Mouse (Mus musculus) olfactory bulb, adult 2 months (tissue): Measurements from ENCODE around the gene Sel1l. TPM values are rescaled to one million over a fixed set of nuclear protein-coding genes. Genes with fewer than 3 reads are reported as not detected.

Experiments used
- H3K27ac ChIP-seq: fragments of 200-500 bp; 2 replicates; pipeline ENCODE4 v1.5.1; 2012; ENCODE audit warnings: low read depth, low read length; ENCODE audit not compliant: insufficient read depth
- H3K4me1 ChIP-seq: fragments of 200-500 bp; 2 replicates; pipeline ENCODE4 v1.6.1; 2012; ENCODE audit warnings: low read length; ENCODE audit not compliant: control insufficient read depth, insufficient read depth
- H3K4me3 ChIP-seq: fragments of 200-500 bp; 2 replicates; pipeline ENCODE4 v1.5.1; 2012; ENCODE audit warnings: mild to moderate bottlenecking, low read depth, low read length, moderate library complexity; ENCODE audit not compliant: insufficient read depth
- CTCF ChIP-seq: fragments of 200-500 bp; IDR thresholded peaks from 2 replicates; pipeline ENCODE4 v1.5.1; 2012; ENCODE audit warnings: low read depth, mild to moderate bottlenecking, low read length, moderate library complexity; ENCODE audit not compliant: insufficient read depth
- POLR2A ChIP-seq: fragments of 200-500 bp; IDR thresholded peaks from 2 replicates; pipeline ENCODE4 v1.6.1; 2012; ENCODE audit warnings: mild to moderate bottlenecking, low read depth, low read length, moderate library complexity; ENCODE audit not compliant: insufficient read depth
- WGBS: fragments of 180-500 bp; shearing (Covaris S2); methylation state at CpG from one replicate; pipeline ENCODE4 v1.1.7; 2018; 5-methylcytosine and 5-hydroxymethylcytosine counted together
- polyA plus RNA-seq: library from polyadenylated mRNA; stranded (reverse); fragments of >200 nt; gene quantifications from 2 replicates; pipeline ENCODE4 v1.2.4, GENCODE M21; 2012; ENCODE audit warnings: low replicate concordance; ENCODE audit not compliant: missing spikeins, insufficient read depth, insufficient read length

Gene Sel1l
- polyA plus RNA-seq, 1 experiment = 256 TPM

DNA sequence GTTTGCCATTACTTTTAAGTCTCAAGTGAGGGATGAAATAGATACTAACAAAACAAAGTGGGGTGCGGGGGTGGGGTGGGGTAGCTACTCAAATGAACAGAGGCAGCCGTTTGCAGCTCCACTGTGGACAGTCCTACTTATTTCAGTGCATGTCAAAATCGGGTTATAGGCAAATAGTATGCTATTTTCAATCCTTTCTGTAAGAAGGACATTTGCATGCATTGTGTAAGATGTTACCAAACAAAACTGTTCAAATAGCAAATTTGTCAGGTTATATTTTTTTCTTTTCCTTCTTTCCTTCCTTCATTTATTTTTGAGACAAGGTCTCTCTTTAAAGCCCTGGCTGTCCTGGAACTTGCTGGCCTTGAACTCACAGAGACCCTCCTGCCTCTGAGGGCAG lies 44.7 kb downstream of the Sel1l start:
- H3K27ac ChIP-seq = no peak overlapping the region
- H3K4me1 ChIP-seq = 0 out of 2 replicates have a peak, but pooled peaks cover 2% of the 10 kb centered on the region
- no peak overlapping the region for H3K4me3 ChIP-seq
- WGBS = 65% methylated on average over 3 of the region's 3 CpGs
- TF ChIP-seq POLR2A (no peak), CTCF (no peak)

DNA sequence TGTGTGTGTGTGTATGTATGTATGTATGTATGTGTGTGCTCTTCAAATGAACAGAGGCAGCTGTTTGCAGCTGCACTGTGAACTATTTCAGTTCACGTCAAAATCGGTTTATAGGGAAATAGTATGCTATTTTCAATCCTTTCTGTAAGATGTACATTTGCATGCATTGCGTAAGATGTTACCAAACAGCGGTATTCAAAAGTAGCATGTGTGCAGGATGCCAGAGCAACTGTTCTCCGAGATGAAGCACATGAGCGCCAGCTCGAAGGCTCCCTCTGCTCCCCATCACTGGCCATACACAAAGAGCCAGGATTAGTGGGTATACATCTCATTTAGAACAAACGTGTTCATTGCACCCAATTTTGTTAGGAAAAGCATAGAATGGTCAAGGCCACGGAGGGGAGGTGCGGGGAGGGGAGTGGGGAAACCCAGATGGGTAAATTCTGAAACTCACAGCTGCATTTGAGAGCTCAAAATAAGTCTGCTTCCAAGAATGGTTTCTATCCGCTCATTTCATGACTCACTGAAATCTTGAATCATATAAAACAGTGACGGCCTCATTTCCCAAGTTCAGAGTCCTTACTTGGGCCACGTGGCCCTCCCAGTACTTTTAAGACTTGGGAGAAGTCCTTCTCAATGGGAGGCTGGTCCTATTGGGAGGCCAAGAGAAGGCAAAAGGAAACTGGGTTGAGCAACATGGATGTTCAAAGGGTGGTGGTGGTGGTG lies 45.6 kb downstream of the Sel1l start:
- H3K4me1 ChIP-seq = 0 out of 2 replicates have a peak, but pooled peaks cover 2% of the 10 kb centered on the region
- 44% methylated on average over 13 of the region's 13 CpGs for WGBS
- H3K27ac ChIP-seq = no peak overlapping the region
- TF ChIP-seq CTCF = no peak
- no peak for TF ChIP-seq POLR2A
- H3K4me3 ChIP-seq = no peak overlapping the region

- no peak overlapping the region for H3K27ac ChIP-seq
- H3K4me3 ChIP-seq = no peak overlapping the region
- 88% methylated on average over 12 of the region's 12 CpGs for WGBS
- TF ChIP-seq POLR2A (no peak), CTCF (no peak)
- H3K4me1 ChIP-seq = 0 out of 2 replicates have a peak, but pooled peaks cover 2% of the 10 kb centered on the region
Measured at GRCm38 (mm10) chr12:91802586-91803206, 46.3 kb downstream of the Sel1l start.

DNA sequence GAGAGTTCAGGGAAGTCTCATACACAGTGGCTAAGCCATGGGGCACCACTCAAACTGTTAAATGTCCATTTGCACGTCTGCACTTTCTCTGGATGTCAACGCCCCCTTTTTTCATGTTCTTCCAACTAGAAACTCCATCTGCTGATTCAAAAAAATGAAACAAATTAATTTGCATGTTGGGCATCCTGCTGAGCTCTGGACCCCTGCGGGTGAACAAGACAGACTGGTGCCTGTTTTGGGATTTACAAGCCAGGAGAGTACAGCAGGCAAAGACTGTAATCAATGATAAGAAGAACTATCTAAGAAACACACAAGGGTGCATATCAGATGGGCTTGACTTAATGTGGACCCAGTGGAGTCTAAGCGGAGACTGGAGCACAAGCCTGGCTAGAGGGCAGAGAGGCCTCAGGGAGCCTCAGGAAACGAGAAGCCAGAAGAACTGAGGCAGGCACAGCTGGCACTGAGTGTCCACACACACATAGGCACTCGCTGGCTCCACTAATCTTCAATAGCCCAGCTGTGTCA lies 48.0 kb downstream of the Sel1l start:
- H3K4me3 ChIP-seq = no peak overlapping the region
- 0 out of 2 replicates have a peak, but pooled peaks cover 2% of the 10 kb centered on the region for H3K4me1 ChIP-seq
- 68% methylated on average over 6 of the region's 6 CpGs for WGBS
- no peak overlapping the region for H3K27ac ChIP-seq
- TF ChIP-seq CTCF (no peak), POLR2A (no peak)

DNA sequence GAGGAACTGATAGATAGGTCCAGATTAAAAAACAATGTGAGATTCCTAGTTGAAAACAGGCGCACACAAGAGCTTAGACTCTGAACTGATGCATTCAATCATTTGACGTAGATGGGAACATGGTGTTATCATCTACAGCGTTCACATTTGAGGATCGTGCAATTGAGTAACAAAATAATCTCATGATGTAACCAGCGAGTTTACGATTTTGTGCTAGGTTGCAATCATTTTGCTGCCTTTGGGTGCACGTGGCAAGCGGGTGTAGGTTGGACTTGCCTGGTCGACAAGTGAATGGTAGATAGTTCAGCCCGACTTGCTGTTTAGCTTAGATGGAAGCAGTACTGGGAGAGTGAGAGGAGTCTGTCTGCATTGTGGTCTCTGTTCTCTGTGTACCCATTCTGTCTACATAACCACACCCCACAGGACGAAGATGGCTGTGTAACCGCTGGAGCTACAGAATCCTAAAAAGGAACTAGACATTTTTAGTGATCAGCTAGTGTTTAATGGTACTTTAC lies 49.1 kb downstream of the Sel1l start:
- 0 out of 2 replicates have a peak, but pooled peaks cover 2% of the 10 kb centered on the region for H3K4me1 ChIP-seq

GRCm38 (mm10) chr12:91799379-91799773 lies 49.6 kb downstream of the Sel1l start:
- WGBS = 15% methylated on average over 6 of the region's 6 CpGs
- Histone ChIP-seq H3K27ac (no peak overlapping the region), H3K4me3 (no peak overlapping the region), H3K4me1 (0 out of 2 replicates have a peak, but pooled peaks cover 2% of the 10 kb centered on the region)
- TF ChIP-seq POLR2A = no peak
- no peak for TF ChIP-seq CTCF

More for the DNA sequence above, 49.1 kb downstream of the Sel1l start:
- H3K4me3 ChIP-seq = no peak overlapping the region
- TF ChIP-seq CTCF = no peak
- no peak for TF ChIP-seq POLR2A
- 78% methylated on average over 12 of the region's 12 CpGs for WGBS
- H3K27ac ChIP-seq = no peak overlapping the region

DNA sequence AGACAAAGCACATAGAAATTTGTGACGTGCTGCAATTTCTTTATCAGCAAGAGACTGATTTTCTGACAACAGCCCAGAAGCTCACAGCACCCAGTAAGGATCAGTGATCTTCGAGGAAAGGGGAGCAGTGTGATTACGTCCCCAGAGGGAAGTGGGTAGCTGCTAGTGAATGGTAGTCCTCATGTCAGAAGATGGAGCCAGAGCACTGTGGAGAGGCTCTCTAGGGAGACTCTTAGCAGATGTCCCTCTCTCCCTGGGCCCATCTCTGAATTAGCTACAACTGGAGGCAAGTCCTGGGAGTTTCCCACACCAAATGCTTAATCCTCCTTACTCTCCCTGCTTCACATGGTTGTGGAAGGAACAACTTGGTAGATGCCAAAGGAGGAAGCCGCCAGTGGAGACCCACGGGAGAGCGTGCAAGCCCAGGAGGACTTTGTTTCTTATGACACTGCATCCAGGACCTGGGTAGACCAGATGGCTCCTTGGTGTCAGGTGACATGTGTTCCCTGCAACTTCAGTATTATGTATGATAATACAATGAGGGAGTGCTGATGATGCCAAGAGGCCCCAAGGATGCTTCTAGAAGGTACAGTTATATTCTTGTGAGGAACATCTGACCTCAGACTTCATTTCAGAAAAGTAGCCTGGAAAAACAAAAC lies 50.1 kb downstream of the Sel1l start:
- 80% methylated on average over 6 of the region's 6 CpGs for WGBS
- H3K4me1 ChIP-seq = 0 out of 2 replicates have a peak, but pooled peaks cover 2% of the 10 kb centered on the region
- no peak overlapping the region for H3K27ac ChIP-seq
- no peak overlapping the region for H3K4me3 ChIP-seq
- TF ChIP-seq POLR2A = no peak
- TF ChIP-seq CTCF = no peak

- Histone ChIP-seq H3K4me3 (no peak overlapping the region), H3K27ac (no peak overlapping the region), H3K4me1 (no peaks in the 10 kb centered on the region)
- 81% methylated on average over 4 of the region's 4 CpGs for WGBS
- no peak for TF ChIP-seq CTCF
- no peak for TF ChIP-seq POLR2A
Measured at GRCm38 (mm10) chr12:91796774-91797173, 52.2 kb downstream of the Sel1l start.

GRCm38 (mm10) chr12:91793266-91793665 lies 55.7 kb downstream of the Sel1l start:
- no peaks in the 10 kb centered on the region for H3K4me1 ChIP-seq
- H3K4me3 ChIP-seq = no peak overlapping the region
- no peak for TF ChIP-seq CTCF
- TF ChIP-seq POLR2A = no peak
- WGBS = 81% methylated on average over 8 of the region's 8 CpGs
- no peak overlapping the region for H3K27ac ChIP-seq
